Mouse (Mus musculus) MEL (cell line): ENCODE data around the gene Lamb1. TPM values are rescaled to one million over a fixed set of nuclear protein-coding genes. Genes with fewer than 3 reads are reported as not detected.

ENCODE experiments used
- DNase-seq: peaks from one replicate; pipeline ENCODE4 v3.0.0; 2011; ENCODE audit warnings: low read depth, low spot score
- H3K27ac ChIP-seq: 2 replicates; pipeline ENCODE4 v1.5.1; 2012; ENCODE audit warnings: low read depth, mild to moderate bottlenecking, control low read depth, low read length, moderate library complexity; ENCODE audit not compliant: control insufficient read depth
- H3K27me3 ChIP-seq, 2 experiments: fragments of 150-350 bp in 1 of 2; sonication (generic) in 1 of 2; 2 replicates each; pipeline ENCODE4 v1.6.1; 2012; ENCODE audit warnings: low read length in 2 of 2, mild to moderate bottlenecking in 2 of 2, improper control_type of control experiment in 1 of 2, moderate library complexity in 1 of 2; ENCODE audit not compliant: insufficient read depth in 2 of 2, control insufficient read depth in 1 of 2
- H3K36me3 ChIP-seq, 2 experiments: 2 replicates each; pipeline ENCODE4 v1.6.1; 2012 to 2014; ENCODE audit warnings: low read length in 2 of 2, improper control_type of control experiment in 1 of 2, inconsistent platforms in 1 of 2, mild to moderate bottlenecking in 1 of 2; ENCODE audit not compliant: insufficient read depth in 2 of 2, control insufficient read depth in 1 of 2
- H3K4me1 ChIP-seq, 2 experiments: fragments of 150-350 bp in 1 of 2; sonication (generic) in 1 of 2; 2 replicates each; pipeline ENCODE4 v1.6.1; 2012; ENCODE audit warnings: low read length in 2 of 2, improper control_type of control experiment in 1 of 2, mild to moderate bottlenecking in 1 of 2; ENCODE audit not compliant: insufficient read depth in 2 of 2, control insufficient read depth in 1 of 2
- H3K4me3 ChIP-seq, 2 experiments: fragments of 150-350 bp in 1 of 2; sonication (generic) in 1 of 2; 2 replicates each; pipeline ENCODE4 v1.5.1; 2012; ENCODE audit warnings: low read depth in 2 of 2, low read length in 2 of 2, mild to moderate bottlenecking in 2 of 2, moderate library complexity in 2 of 2, control low read depth in 1 of 2, improper control_type of control experiment in 1 of 2; ENCODE audit not compliant: control insufficient read depth in 1 of 2, insufficient read depth in 1 of 2
- H3K79me2 ChIP-seq: 2 replicates; pipeline ENCODE4 v1.6.1; 2012; ENCODE audit warnings: mild to moderate bottlenecking, low read length, moderate library complexity; ENCODE audit not compliant: control insufficient read depth, poor library complexity, insufficient read depth
- H3K9ac ChIP-seq: 2 replicates; pipeline ENCODE4 v1.6.1; 2012; ENCODE audit warnings: low read depth, mild to moderate bottlenecking, control low read depth, low read length, moderate library complexity; ENCODE audit not compliant: control insufficient read depth, poor library complexity, severe bottlenecking
- H3K9me3 ChIP-seq: fragments of 150-350 bp; sonication (generic); replicated peaks from 2 replicates; pipeline ENCODE4 v1.6.1; 2012; ENCODE audit warnings: mild to moderate bottlenecking, low read length, improper control_type of control experiment, moderate library complexity; ENCODE audit not compliant: insufficient read depth
- BHLHE40 ChIP-seq: IDR thresholded peaks from 2 replicates; pipeline ENCODE4 v1.6.1; 2012; ENCODE audit warnings: low read depth, mild to moderate bottlenecking, inconsistent platforms, low read length, improper control_type of control experiment, borderline replicate concordance
- CHD1 ChIP-seq: IDR thresholded peaks from 2 replicates; pipeline ENCODE4 v1.6.1; 2012; ENCODE audit warnings: low read depth, mild to moderate bottlenecking, inconsistent platforms, low read length, improper control_type of control experiment
- EP300 ChIP-seq, 2 experiments: IDR thresholded peaks; 2 replicates each; pipeline ENCODE4 v1.6.1; 2011; ENCODE audit warnings: improper control_type of control experiment in 2 of 2, low read length in 2 of 2, low read depth in 1 of 2, mild to moderate bottlenecking in 1 of 2
- GABPA ChIP-seq: IDR thresholded peaks from 2 replicates; pipeline ENCODE4 v1.6.1; 2012; ENCODE audit warnings: low read depth, mild to moderate bottlenecking, inconsistent platforms, low read length, improper control_type of control experiment, moderate library complexity
- KAT2A ChIP-seq: conservative IDR thresholded peaks from 2 replicates; pipeline ENCODE4 v1.6.1; 2012; ENCODE audit warnings: low read depth, low read length, improper control_type of control experiment, inconsistent platforms
- MAFK ChIP-seq: IDR thresholded peaks from 2 replicates; pipeline ENCODE4 v1.6.1; 2011; ENCODE audit warnings: low read depth, mild to moderate bottlenecking, low read length, improper control_type of control experiment, borderline replicate concordance
- MAZ ChIP-seq: IDR thresholded peaks from 2 replicates; pipeline ENCODE4 v1.6.1; 2012; ENCODE audit warnings: low read depth, mild to moderate bottlenecking, inconsistent platforms, low read length, improper control_type of control experiment
- MEF2A ChIP-seq: IDR thresholded peaks from 2 replicates; pipeline ENCODE4 v1.6.1; 2014; ENCODE audit warnings: low read depth, mild to moderate bottlenecking, inconsistent platforms, low read length, improper control_type of control experiment; ENCODE audit not compliant: poor library complexity, insufficient replicate concordance, severe bottlenecking; ENCODE audit errors: extremely low read depth
- MXI1 ChIP-seq: IDR thresholded peaks from 2 replicates; pipeline ENCODE4 v1.6.1; 2011; ENCODE audit warnings: mild to moderate bottlenecking, low read depth, low read length, improper control_type of control experiment
- MYC ChIP-seq: IDR thresholded peaks from 2 replicates; pipeline ENCODE4 v1.6.1; 2011; ENCODE audit warnings: low read depth, mild to moderate bottlenecking, low read length, improper control_type of control experiment, moderate library complexity
- NELFE ChIP-seq: IDR thresholded peaks from 2 replicates; pipeline ENCODE4 v1.6.1; 2011; ENCODE audit warnings: low read depth, low read length, improper control_type of control experiment
- POLR2A ChIP-seq, 2 experiments: IDR thresholded peaks; 2 replicates each; pipeline ENCODE4 v1.6.1; 2011 to 2012; ENCODE audit warnings: low read length in 2 of 2, mild to moderate bottlenecking in 2 of 2, control low read depth in 1 of 2, improper control_type of control experiment in 1 of 2, low read depth in 1 of 2, moderate library complexity in 1 of 2; ENCODE audit not compliant: control insufficient read depth in 1 of 2, insufficient read depth in 1 of 2, poor library complexity in 1 of 2
- POLR2AphosphoS2 ChIP-seq: IDR thresholded peaks from 2 replicates; pipeline ENCODE4 v1.6.1; 2011; ENCODE audit warnings: low read length, improper control_type of control experiment
- RAD21 ChIP-seq: IDR thresholded peaks from 2 replicates; pipeline ENCODE4 v1.6.1; 2011; ENCODE audit warnings: mild to moderate bottlenecking, low read depth, low read length, improper control_type of control experiment
- RCOR1 ChIP-seq: IDR thresholded peaks from 2 replicates; pipeline ENCODE4 v1.6.1; 2012; ENCODE audit warnings: low read depth, mild to moderate bottlenecking, inconsistent platforms, low read length, improper control_type of control experiment
- SIN3A ChIP-seq: IDR thresholded peaks from 2 replicates; pipeline ENCODE4 v1.6.1; 2012; ENCODE audit warnings: low read length, improper control_type of control experiment, inconsistent platforms
- SMC3 ChIP-seq: IDR thresholded peaks from 2 replicates; pipeline ENCODE4 v1.6.1; 2011; ENCODE audit warnings: low read depth, low read length, improper control_type of control experiment
- TBP ChIP-seq: IDR thresholded peaks from 2 replicates; pipeline ENCODE4 v1.8.0; 2011; ENCODE audit warnings: low read depth, low read length, improper control_type of control experiment
- TCF12 ChIP-seq: IDR thresholded peaks from 2 replicates; pipeline ENCODE4 v1.6.1; 2014; ENCODE audit warnings: low read depth, mild to moderate bottlenecking, inconsistent platforms, low read length, improper control_type of control experiment, moderate library complexity
- UBTF ChIP-seq: IDR thresholded peaks from 2 replicates; pipeline ENCODE4 v1.6.1; 2012; ENCODE audit warnings: low read depth, mild to moderate bottlenecking, inconsistent platforms, low read length, improper control_type of control experiment, moderate library complexity, borderline replicate concordance; ENCODE audit not compliant: insufficient read depth
- USF1 ChIP-seq: IDR thresholded peaks from 2 replicates; pipeline ENCODE4 v1.6.1; 2014; ENCODE audit warnings: low read depth, mild to moderate bottlenecking, inconsistent platforms, low read length, improper control_type of control experiment, moderate library complexity
- USF2 ChIP-seq, 2 experiments: IDR thresholded peaks; 2 replicates each; pipeline ENCODE4 v1.6.1; 2011 to 2012; ENCODE audit warnings: improper control_type of control experiment in 2 of 2, low read length in 2 of 2, borderline replicate concordance in 1 of 2, inconsistent platforms in 1 of 2, low read depth in 1 of 2, mild to moderate bottlenecking in 1 of 2; ENCODE audit not compliant: insufficient read depth in 1 of 2
- ZC3H11A ChIP-seq: IDR thresholded peaks from 2 replicates; pipeline ENCODE4 v1.6.1; 2012; ENCODE audit warnings: low read depth, mild to moderate bottlenecking, inconsistent platforms, low read length, improper control_type of control experiment
- ZNF384 ChIP-seq: IDR thresholded peaks from 2 replicates; pipeline ENCODE4 v1.6.1; 2012; ENCODE audit warnings: low read depth, mild to moderate bottlenecking, inconsistent platforms, low read length, improper control_type of control experiment
- polyA plus RNA-seq, 2 experiments: library from polyadenylated mRNA; stranded (reverse) in 1 of 2; unstranded in 1 of 2; fragments of >175 nt in 1 of 2; fragments of >200 nt in 1 of 2; gene quantifications; 2 replicates each; pipeline versions ENCODE4 v1.2.1 to v1.2.4; 2012; ENCODE audit warnings: low replicate concordance in 2 of 2, low read depth in 1 of 2; ENCODE audit not compliant: insufficient read length in 2 of 2, insufficient read depth in 1 of 2, missing spikeins in 1 of 2
- total RNA-seq: library from RNA; depleted of rRNA; stranded (reverse); fragments of 300-350 nt; gene quantifications from 2 replicates; pipeline ENCODE4 v1.2.3, GENCODE M21; 2012

Lamb1 gene
- total and polyA plus RNA-seq, 3 experiments, result 0.03 TPM; not detected in 2

- TF ChIP-seq MAZ (no peak), ZNF384 (no peak), RAD21 (no peak), MEF2A (no peak), TCF12 (no peak), SIN3A (no peak), POLR2A (IDR thresholded peaks at IDR 0.05; ENCODE audit: control insufficient read depth in 1 of 2, insufficient read depth in 1 of 2, low read depth in 1 of 2, low read length in 2 of 2, poor library complexity in 1 of 2) (no peak), MAFK (no peak), USF2 (IDR thresholded peaks at IDR 0.05; ENCODE audit: borderline replicate concordance in 1 of 2, insufficient read depth in 1 of 2, low read depth in 1 of 2, low read length in 2 of 2) (no peak), UBTF (no peak), GABPA (no peak), RCOR1 (no peak), KAT2A (no peak), BHLHE40 (no peak), SMC3 (no peak), CHD1 (no peak), ZC3H11A (no peak)
- no peaks in the 10 kb centered on the region for H3K36me3 ChIP-seq
Measured at GRCm38 (mm10) chr12:31281100-31281591, 16.1 kb downstream of the Lamb1 start.

DNA sequence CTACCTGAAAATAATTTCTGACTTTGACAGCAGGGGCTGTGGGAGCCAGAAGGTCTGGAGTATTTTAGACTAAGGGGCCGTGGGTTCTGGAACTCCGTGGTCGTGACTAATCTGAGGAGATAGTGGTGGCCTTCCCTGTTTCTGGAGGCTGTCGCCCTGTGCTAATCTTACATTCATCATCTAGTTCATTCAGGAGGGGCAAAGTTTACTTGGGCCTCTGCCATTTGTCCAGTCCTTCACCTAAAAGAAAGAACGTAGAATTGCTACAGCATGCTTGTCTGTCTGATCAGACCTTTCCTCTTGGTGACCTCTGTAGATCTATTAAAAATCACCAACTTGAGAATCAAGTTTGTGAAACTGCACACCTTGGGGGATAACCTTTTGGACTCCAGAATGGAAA lies 17.2 kb downstream of the Lamb1 start:
- Histone ChIP-seq H3K27ac (no peak overlapping the region), H3K4me1 (no peaks in the 10 kb centered on the region), H3K4me3 (no peak overlapping the region), H3K27me3 (peaks cover 0 to 2% of the 10 kb centered on the region in 2 experiments; a peak in 2 of 4 replicates)
- DNase-seq, result no peak
- TF ChIP-seq NELFE (no peak), MYC (no peak), EP300 (IDR thresholded peaks at IDR 0.05; ENCODE audit: low read depth in 1 of 2, low read length in 2 of 2) (no peak), GABPA (no peak), USF1 (no peak), TBP (no peak), MXI1 (no peak), POLR2AphosphoS2 (no peak)
- TF ChIP-seq, all 39 proteins: peak for 0
- no peaks in the 10 kb centered on the region for H3K9me3 ChIP-seq
- no peak overlapping the region for H3K9ac ChIP-seq
- no peaks in the 10 kb centered on the region for H3K36me3 ChIP-seq
- no peaks in the 10 kb centered on the region for H3K79me2 ChIP-seq

More at GRCm38 (mm10) chr12:31281100-31281591, 16.1 kb downstream of the Lamb1 start:
- no peak overlapping the region for H3K9ac ChIP-seq
- H3K27me3 ChIP-seq, result peaks cover 0 to 2% of the 10 kb centered on the region in 2 experiments; a peak in 3 of 4 replicates
- no peak overlapping the region for H3K27ac ChIP-seq
- H3K4me1 ChIP-seq, result no peaks in the 10 kb centered on the region
- H3K4me3 ChIP-seq, result no peak overlapping the region
- no peak for DNase-seq
- H3K9me3 ChIP-seq, result no peaks in the 10 kb centered on the region
- no peaks in the 10 kb centered on the region for H3K79me2 ChIP-seq
